Mouse (Mus musculus): ENCODE measurements at regions not wholly inside any gene's neighbourhood (a gene's known extent, or its start where the extent isn't known, plus 50 kb on each side); places are given as distances from the start of the nearest gene placed in this dataset.

DNA sequence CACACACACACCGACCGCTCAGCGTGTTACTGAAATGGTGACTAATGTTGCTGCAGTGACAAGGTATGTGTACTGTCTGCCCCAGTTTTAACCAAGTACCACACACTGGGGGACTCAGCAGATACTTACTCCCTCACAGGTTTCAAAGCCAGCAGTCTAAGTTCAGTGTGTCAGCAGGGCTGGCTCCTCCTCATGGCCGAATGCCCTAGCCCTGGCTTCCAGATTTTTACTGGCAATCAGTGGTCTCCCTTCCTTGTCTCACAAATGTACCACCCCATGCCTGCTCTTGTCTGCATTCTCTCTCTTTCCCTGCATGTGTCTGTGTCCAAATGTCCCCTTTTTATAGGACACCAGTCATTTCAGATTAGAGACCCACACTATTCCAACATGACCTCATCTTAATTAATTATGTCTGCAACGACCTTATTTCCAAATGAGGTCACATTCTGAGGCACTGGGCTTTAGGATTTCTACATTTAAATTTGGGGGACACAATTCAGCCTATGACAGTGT lies 114.7 kb downstream of the Uri1 start:
- DNase-seq (ENCODE audit: low read depth) = no peak

- peak; percentile 6 for DNase-seq (ENCODE audit: low read depth)
Measured at GRCm38 (mm10) chr7:37893885-37894284, 120.4 kb upstream of the Zfp536 start.

DNA sequence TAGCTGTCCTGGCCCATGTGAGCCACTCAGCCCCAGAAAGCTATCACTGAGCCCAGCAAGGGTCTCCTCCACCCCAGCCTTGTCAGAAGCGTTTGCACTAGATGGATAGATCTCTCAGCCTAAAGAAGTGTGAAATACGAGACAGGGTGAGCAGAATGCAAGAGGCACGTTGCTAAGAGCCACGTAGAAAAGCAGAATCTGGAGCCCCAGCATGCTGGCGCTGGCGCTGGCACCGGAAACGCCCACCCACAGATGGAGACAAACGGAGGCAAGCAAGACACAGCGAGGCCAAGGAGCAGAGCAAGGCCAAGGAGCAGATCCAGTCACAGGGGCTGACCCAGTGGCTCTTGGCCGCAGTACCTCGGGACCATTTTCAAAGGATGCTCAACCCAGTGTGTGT lies 100.9 kb upstream of the Zfp536 start:
- DNase-seq (ENCODE audit: low read depth) = no peak

- no peak for DNase-seq (ENCODE audit: low read depth)
Measured at GRCm38 (mm10) chr7:37870956-37871355, 97.5 kb upstream of the Zfp536 start.

- DNase-seq (ENCODE audit: low read depth) = no peak
Measured at GRCm38 (mm10) chr7:37866468-37866867, 93.0 kb upstream of the Zfp536 start.

- DNase-seq (ENCODE audit: low read depth) = no peak
Measured at GRCm38 (mm10) chr7:37851471-37851870, 78.0 kb upstream of the Zfp536 start.

- no peak for DNase-seq (ENCODE audit: low read depth)
Measured at GRCm38 (mm10) chr7:37845201-37845600, 71.8 kb upstream of the Zfp536 start.

DNA sequence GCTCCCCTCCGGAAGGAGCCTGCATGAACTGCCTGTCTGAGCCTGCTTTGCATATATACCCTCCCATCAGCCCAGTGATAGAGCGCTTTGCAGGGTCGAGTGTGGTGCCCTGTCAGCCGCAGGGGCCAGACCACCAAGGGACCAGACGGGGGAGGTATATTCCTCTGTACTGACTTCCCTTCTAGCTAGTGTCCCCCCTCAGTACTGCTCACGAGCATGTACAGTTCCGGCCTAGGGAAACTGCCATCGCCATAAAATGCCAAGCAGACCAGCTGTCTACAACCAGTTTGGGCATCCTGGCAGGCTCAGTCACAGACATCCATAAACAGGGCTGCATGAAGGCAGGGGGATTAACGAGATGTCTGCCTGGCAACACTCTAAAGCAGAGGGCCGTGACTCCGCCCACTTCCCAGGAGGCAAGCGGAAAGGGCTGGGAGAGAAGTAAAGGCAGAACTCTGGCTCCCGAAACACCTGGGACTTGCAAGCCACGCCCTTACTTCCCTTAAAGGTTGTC lies 68.6 kb upstream of the Zfp536 start:
- DNase-seq (ENCODE audit: low read depth) = no peak

GRCm38 (mm10) chr7:37841549-37841948 lies 68.1 kb upstream of the Zfp536 start:
- DNase-seq (ENCODE audit: low read depth) = no peak

DNA sequence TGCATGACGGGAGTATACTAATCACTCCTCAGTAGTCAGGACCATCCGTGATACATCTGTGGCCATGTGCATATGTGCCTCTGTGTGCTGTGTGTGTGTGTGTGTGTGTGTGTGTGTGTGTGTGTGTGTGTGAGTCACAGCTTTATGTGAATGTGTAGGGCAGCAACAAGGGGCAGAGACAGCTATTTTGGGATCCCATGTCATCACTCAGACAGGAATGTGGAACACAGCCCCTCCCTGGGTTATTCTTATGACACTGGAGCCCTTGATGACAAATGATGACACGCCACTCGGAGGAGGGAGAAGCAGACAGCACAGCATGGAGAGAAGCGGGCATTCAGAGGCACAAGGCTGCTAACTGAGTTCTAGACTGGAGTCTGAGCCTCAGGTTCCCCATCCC lies 64.4 kb upstream of the Zfp536 start:
- DNase-seq (ENCODE audit: low read depth) = no peak

- DNase-seq (ENCODE audit: low read depth) = no peak
Measured at GRCm38 (mm10) chr7:37837372-37837771, 63.9 kb upstream of the Zfp536 start.

- DNase-seq (ENCODE audit: low read depth) = no peak
Measured at GRCm38 (mm10) chr7:37833420-37833819, 60.0 kb upstream of the Zfp536 start.

DNA sequence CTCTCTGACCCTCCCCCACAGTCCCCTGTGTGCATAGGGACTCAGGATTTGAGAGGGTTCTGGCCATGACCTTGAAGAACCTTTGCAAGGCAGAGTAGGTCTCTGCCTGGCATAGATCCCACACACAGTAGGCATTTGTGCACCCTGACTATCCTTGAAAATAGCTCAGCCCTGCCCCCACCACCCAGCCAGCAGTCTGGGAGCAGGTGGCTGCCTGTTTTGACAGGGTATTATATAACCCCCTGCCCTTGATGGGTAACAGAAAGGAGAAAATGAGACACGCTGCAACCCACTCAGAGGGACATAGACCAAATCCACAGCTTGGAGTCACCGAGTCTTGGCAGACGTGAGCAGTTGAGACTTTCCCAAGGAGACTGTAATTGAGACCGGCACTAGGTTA lies 58.9 kb upstream of the Zfp536 start:
- DNase-seq (ENCODE audit: low read depth) = no peak

DNA sequence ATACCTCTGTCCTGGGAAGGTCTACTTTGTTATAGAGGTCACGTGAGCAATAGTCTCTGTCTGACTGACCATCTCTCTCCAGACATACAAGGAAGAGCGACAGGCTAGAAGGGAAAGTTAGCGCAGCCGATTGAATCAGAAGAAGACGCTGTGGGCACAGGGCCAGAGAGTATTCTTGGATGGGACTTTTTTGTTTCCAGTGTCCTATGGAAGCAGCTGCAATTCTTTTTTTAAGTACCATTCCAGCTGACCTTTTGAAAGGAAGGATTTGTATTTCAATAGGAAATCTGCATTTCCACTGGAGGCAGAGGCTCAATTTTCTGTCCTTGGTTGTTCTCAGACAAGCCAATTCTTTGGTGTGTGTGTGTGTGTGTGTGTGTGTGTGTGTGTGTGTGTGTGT lies 52.3 kb upstream of the Zfp536 start:
- no peak for DNase-seq (ENCODE audit: low read depth)
